Mouse (Mus musculus): ENCODE measurements at regions not wholly inside any gene's neighbourhood (a gene's known extent, or its start where the extent isn't known, plus 50 kb on each side); places are given as distances from the start of the nearest gene placed in this dataset.

DNA sequence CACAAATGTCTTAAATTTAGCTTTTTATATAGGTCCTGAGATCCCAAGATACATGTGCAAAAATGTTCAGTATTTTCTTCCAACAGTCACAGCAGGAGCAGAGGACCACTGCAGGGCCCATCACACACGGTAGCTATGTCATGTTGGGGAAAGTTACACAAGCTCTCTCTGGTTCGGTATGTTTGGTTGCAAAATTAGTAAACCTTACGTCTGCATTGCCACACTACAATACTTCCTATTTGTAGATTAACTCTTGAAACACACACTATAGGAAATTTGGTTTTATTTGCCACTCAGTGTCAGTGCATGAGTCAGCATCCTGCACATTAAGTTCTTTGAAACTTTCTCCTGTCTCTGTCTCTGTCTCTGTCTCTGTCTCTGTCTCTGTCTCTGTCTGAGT lies 82.0 kb downstream of the Cth start:
- ATAC-seq (ENCODE audit: insufficient read depth, low FRiP score): no peak
- 77% methylated on average over 3 of the region's 3 CpGs for WGBS
- no peak overlapping the region for H3K4me2 ChIP-seq (ENCODE audit: low read depth, low read length)
- no peak overlapping the region for H3K9ac ChIP-seq (ENCODE audit: low read length)
- no peaks in the 10 kb centered on the region for H3K36me3 ChIP-seq (ENCODE audit: control insufficient read depth, insufficient read depth, low read length)
- no peak overlapping the region for H3K4me3 ChIP-seq (replicated peaks; ENCODE audit: low read length)
- no peaks in the 10 kb centered on the region for H3K9me3 ChIP-seq (replicated peaks; ENCODE audit: control insufficient read depth, low read length)
- no peak overlapping the region for H3K27ac ChIP-seq (ENCODE audit: low read length)
- H3K4me1 ChIP-seq (ENCODE audit: control insufficient read depth, insufficient read depth, low read length): no peaks in the 10 kb centered on the region
- no peaks in the 10 kb centered on the region for H3K27me3 ChIP-seq (ENCODE audit: control insufficient read depth, insufficient read depth, low read length)

DNA sequence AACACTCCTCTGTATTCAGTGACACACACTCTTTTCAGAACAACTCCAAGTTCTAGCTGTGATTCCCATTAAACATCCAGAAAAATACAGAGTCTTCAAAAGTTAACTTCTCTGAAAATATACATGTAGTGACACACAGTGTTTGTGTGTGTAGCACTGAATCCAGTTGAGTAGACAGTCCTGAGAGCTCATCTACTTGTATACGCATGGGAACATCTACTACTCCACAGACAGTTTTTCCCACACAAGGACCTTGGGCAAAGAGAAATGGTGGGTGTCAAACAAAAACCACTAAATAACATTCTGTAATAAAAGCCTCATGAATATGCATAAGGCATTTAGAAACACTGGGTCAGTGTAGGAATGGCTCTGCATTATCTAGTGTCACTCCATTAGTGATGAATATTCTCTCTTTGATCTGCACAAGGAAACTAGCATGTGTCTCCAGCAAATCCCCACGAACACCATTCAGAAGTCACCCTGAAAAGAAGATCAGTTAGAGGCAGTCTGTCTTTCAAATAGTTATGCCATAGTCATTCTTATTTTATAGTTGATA lies 83.6 kb downstream of the Cth start:
- 73% methylated on average over 2 of the region's 2 CpGs for WGBS
- H3K4me3 ChIP-seq (replicated peaks; ENCODE audit: low read length): no peak overlapping the region
- no peak overlapping the region for H3K4me2 ChIP-seq (ENCODE audit: low read depth, low read length)
- no peak overlapping the region for H3K9ac ChIP-seq (ENCODE audit: low read length)
- no peaks in the 10 kb centered on the region for H3K4me1 ChIP-seq (ENCODE audit: control insufficient read depth, insufficient read depth, low read length)
- H3K9me3 ChIP-seq (replicated peaks; ENCODE audit: control insufficient read depth, low read length): no peaks in the 10 kb centered on the region
- H3K27ac ChIP-seq (ENCODE audit: low read length): no peak overlapping the region
- no peak for ATAC-seq (ENCODE audit: insufficient read depth, low FRiP score)
- H3K27me3 ChIP-seq (ENCODE audit: control insufficient read depth, insufficient read depth, low read length): no peaks in the 10 kb centered on the region
- no peaks in the 10 kb centered on the region for H3K36me3 ChIP-seq (ENCODE audit: control insufficient read depth, insufficient read depth, low read length)

DNA sequence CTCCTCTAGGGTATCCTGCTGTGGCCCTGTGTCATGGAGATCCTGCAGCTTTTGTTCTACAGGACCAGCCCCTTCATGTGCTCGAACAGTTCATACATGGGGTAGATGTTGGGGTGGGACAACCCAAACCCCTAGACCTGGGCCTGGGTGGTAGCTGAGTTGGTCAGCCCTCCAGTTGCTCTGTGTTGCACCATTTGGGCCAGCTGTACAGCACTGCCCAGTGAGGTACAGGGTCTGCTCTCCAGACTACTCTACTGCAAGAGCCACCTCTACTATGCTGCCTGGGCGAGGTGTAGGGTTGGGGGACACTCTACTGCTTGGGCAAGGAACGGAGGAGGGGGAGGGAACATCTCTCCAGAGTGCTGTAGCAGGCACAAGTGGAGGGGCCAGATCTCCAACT lies 120.6 kb downstream of the Cth start:
- no peak overlapping the region for H3K4me2 ChIP-seq (ENCODE audit: low read depth, low read length)
- ATAC-seq (ENCODE audit: insufficient read depth, low FRiP score): no peak; the same call in 1 of the 2 replicates
- no peaks in the 10 kb centered on the region for H3K9me3 ChIP-seq (replicated peaks; ENCODE audit: control insufficient read depth, low read length)
- H3K27ac ChIP-seq (ENCODE audit: low read length): no peak overlapping the region
- no peaks in the 10 kb centered on the region for H3K4me1 ChIP-seq (ENCODE audit: control insufficient read depth, insufficient read depth, low read length)
- H3K4me3 ChIP-seq (replicated peaks; ENCODE audit: low read length): no peak overlapping the region
- H3K36me3 ChIP-seq (ENCODE audit: control insufficient read depth, insufficient read depth, low read length): no peaks in the 10 kb centered on the region
- 71% methylated on average over 3 of the region's 3 CpGs for WGBS
- H3K27me3 ChIP-seq (ENCODE audit: control insufficient read depth, insufficient read depth, low read length): no peaks in the 10 kb centered on the region
- H3K9ac ChIP-seq (ENCODE audit: low read length): no peak overlapping the region

DNA sequence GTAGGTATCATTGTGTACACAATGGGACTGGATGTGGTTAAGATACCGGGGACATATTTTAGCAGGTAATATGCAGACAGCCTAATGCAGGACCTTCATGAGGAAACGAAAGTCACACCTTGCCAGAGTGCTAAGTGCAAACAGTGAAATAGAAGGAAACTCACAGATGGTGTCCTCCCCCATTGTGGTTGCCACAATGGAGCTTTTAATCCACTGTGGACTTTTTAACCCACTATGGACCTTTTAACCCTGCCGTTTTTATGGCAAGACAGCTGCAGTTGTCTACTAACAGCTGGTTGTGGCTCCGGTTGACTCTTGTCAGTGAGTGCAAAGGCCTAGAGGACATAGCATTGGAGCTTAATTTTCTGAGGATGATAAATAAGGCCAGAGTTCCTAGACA lies 121.5 kb downstream of the Cth start:
- H3K4me1 ChIP-seq (ENCODE audit: control insufficient read depth, insufficient read depth, low read length): no peaks in the 10 kb centered on the region
- H3K4me3 ChIP-seq (replicated peaks; ENCODE audit: low read length): no peak overlapping the region
- H3K4me2 ChIP-seq (ENCODE audit: low read depth, low read length): no peak overlapping the region
- no peaks in the 10 kb centered on the region for H3K36me3 ChIP-seq (ENCODE audit: control insufficient read depth, insufficient read depth, low read length)
- H3K9me3 ChIP-seq (replicated peaks; ENCODE audit: control insufficient read depth, low read length): no peaks in the 10 kb centered on the region
- no peak overlapping the region for H3K9ac ChIP-seq (ENCODE audit: low read length)
- H3K27ac ChIP-seq (ENCODE audit: low read length): no peak overlapping the region
- ATAC-seq (ENCODE audit: insufficient read depth, low FRiP score): no peak
- 51% methylated on average over 4 of the region's 4 CpGs for WGBS
- H3K27me3 ChIP-seq (ENCODE audit: control insufficient read depth, insufficient read depth, low read length): no peaks in the 10 kb centered on the region

DNA sequence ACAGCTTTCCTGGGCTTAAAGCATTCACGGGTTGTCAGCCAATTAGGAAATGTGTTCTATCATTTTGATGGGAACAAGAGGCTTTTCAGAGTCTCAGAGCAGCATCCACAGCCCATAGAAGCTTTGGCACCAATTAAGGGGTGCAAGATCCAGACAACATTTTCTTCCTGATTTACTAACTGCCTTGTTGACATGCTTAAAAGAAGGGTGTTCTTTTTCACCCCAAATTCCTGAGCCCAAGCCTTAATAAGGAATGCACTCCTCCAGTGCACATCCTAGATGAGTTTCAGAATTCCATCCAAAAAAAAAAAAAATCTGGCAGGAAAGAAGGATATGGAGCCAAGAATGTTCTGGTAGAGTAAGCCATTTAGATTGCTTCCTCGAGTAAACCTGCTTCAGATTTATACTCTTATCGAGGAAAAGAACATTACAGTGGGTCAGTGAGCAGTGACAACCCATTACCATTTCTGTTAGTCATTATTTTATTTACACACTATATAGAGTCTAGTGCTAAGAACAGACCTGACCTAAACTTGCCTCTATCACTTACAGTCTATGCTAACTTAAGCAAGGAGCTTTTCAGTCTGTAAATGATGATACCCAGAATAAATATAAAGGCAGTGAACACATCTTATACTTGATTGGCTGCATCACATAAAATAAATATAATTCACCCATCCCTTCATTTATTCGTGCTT lies 137.2 kb downstream of the Cth start:
- ATAC-seq (ENCODE audit: insufficient read depth, low FRiP score): peak; percentile 56; the same call in 1 of the 2 replicates
- H3K4me1 ChIP-seq (ENCODE audit: control insufficient read depth, insufficient read depth, low read length): no peaks in the 10 kb centered on the region
- no peaks in the 10 kb centered on the region for H3K36me3 ChIP-seq (ENCODE audit: control insufficient read depth, insufficient read depth, low read length)
- 49% methylated on average over 4 of the region's 4 CpGs for WGBS
- no peak overlapping the region for H3K4me3 ChIP-seq (replicated peaks; ENCODE audit: low read length)
- H3K4me2 ChIP-seq (ENCODE audit: low read depth, low read length): no peak overlapping the region
- no peak overlapping the region for H3K27ac ChIP-seq (ENCODE audit: low read length)
- H3K27me3 ChIP-seq (ENCODE audit: control insufficient read depth, insufficient read depth, low read length): no peaks in the 10 kb centered on the region
- H3K9ac ChIP-seq (ENCODE audit: low read length): no peak overlapping the region
- no peaks in the 10 kb centered on the region for H3K9me3 ChIP-seq (replicated peaks; ENCODE audit: control insufficient read depth, low read length)

DNA sequence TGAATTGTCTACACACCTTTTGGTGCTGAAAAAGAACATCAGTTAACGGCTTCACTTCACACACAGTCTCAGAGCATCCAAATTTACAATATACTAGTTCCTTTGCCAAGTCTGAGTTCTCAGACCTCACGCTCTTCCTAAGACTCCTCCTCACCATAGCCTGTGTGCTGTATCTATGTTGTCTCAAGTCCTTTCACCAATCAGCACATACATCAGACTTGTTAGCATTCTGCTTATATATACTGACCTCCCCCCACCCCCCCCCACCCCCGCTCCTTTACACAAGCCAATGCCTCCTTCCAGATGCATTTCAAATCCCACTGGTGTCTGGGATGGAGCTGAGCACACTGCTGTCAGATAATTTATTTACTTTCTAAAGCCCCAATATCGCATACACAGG lies 143.8 kb downstream of the Cth start:
- Histone ChIP-seq H3K27me3 (ENCODE audit: control insufficient read depth, insufficient read depth, low read length) (no peaks in the 10 kb centered on the region), H3K27ac (ENCODE audit: low read length) (no peak overlapping the region), H3K9ac (ENCODE audit: low read length) (no peak overlapping the region), H3K4me3 (replicated peaks; ENCODE audit: low read length) (no peak overlapping the region), H3K36me3 (ENCODE audit: control insufficient read depth, insufficient read depth, low read length) (no peaks in the 10 kb centered on the region), H3K4me2 (ENCODE audit: low read depth, low read length) (no peak overlapping the region), H3K9me3 (replicated peaks; ENCODE audit: control insufficient read depth, low read length) (no peaks in the 10 kb centered on the region), H3K4me1 (ENCODE audit: control insufficient read depth, insufficient read depth, low read length) (no peaks in the 10 kb centered on the region)
- ATAC-seq (ENCODE audit: insufficient read depth, low FRiP score): peak; percentile 17; the same call in 1 of the 2 replicates
- WGBS: 46% methylated on average over 4 of the region's 4 CpGs

DNA sequence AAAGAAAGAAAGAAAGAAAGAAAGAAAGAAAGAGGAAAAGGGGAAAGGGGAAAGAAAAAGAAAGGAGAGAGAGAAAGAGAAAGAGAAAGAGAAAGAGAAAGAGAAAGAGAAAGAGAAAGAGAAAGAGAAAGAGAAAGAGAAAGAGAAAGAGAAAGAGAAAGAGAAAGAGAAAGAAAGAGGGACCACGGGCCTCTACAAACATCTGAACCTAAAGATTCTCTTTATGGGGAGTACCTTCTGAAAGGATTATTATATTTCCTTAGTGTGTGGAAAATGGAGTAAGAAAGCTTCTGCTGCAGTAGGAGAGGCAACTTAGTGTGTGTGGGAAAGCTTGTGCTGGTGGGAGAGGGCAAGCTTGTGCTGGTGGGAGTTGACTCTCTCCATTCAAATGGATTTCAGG lies 147.1 kb downstream of the Cth start:
- Histone ChIP-seq H3K9me3 (replicated peaks; ENCODE audit: control insufficient read depth, low read length) (no peaks in the 10 kb centered on the region), H3K9ac (ENCODE audit: low read length) (no peak overlapping the region), H3K4me3 (replicated peaks; ENCODE audit: low read length) (no peak overlapping the region), H3K36me3 (ENCODE audit: control insufficient read depth, insufficient read depth, low read length) (no peaks in the 10 kb centered on the region), H3K4me1 (ENCODE audit: control insufficient read depth, insufficient read depth, low read length) (no peaks in the 10 kb centered on the region), H3K27ac (ENCODE audit: low read length) (no peak overlapping the region), H3K27me3 (ENCODE audit: control insufficient read depth, insufficient read depth, low read length) (no peaks in the 10 kb centered on the region), H3K4me2 (ENCODE audit: low read depth, low read length) (no peak overlapping the region)
- WGBS: 79% methylated on average over 1 of the region's 1 CpGs
- ATAC-seq (ENCODE audit: insufficient read depth, low FRiP score): no peak

DNA sequence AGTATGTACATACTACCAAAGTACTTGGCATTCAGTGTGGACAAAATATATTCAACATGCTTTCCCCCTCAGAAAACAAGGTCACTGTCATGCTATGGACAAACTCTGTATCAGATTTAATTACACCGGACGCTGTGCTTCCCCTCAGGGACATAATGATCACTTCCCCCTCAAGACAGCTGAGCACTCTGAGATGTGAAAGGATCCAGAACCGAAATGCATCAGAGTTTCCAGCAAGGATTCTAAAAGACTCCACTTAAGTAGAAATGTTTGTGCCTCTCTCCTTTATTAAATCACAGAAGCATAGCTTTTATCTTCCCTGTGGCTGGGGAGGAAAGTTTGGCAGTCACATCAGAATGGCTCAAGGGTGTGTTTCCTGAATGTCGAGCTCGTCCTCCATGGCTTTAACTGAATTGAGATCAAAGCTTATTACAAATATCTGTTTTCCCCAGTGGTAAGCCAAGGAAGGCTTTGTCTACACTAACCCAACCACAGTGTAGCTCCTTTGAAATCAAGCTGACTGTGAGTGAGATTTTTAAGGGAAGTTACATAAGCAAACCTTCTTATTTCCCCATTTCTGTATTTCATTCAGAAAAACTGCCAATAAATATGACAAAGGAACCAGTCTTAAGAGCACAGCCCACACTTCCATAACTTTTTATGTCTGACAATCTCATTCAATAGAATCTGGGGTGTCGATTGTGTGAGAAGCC lies 161.2 kb downstream of the Cth start:
- Histone ChIP-seq H3K4me2 (ENCODE audit: low read depth, low read length) (no peak overlapping the region), H3K9me3 (replicated peaks; ENCODE audit: control insufficient read depth, low read length) (no peaks in the 10 kb centered on the region), H3K27ac (ENCODE audit: low read length) (no peak overlapping the region; the same call in 1 of the 2 replicates), H3K36me3 (ENCODE audit: control insufficient read depth, insufficient read depth, low read length) (no peaks in the 10 kb centered on the region), H3K4me1 (ENCODE audit: control insufficient read depth, insufficient read depth, low read length) (no peaks in the 10 kb centered on the region), H3K4me3 (replicated peaks; ENCODE audit: low read length) (no peak overlapping the region), H3K9ac (ENCODE audit: low read length) (no peak overlapping the region), H3K27me3 (ENCODE audit: control insufficient read depth, insufficient read depth, low read length) (no peaks in the 10 kb centered on the region)
- WGBS: 22% methylated on average over 6 of the region's 6 CpGs
- ATAC-seq (ENCODE audit: insufficient read depth, low FRiP score): no peak

DNA sequence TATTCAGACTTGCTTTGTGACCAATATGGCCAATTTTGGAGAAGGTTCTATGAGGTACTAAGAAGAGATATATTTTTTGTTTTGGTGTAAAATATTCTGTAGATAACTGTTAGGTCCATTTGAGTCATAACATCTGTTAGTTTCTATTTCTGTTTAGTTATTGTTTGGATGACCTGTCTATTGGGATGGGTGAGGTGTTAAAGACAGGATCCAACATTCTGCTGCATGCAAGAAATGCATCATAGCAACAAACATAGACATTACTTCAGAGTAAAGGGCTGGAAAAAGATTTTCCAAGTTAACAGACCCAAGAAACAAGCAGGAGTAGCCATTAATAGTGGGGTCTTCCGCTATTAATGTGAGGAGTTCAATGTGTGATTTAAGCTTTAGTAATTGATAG lies 165.0 kb downstream of the Cth start:
- Histone ChIP-seq H3K4me2 (ENCODE audit: low read depth, low read length) (no peak overlapping the region), H3K4me1 (ENCODE audit: control insufficient read depth, insufficient read depth, low read length) (no peaks in the 10 kb centered on the region), H3K9ac (ENCODE audit: low read length) (no peak overlapping the region), H3K4me3 (replicated peaks; ENCODE audit: low read length) (no peak overlapping the region), H3K9me3 (replicated peaks; ENCODE audit: control insufficient read depth, low read length) (no peaks in the 10 kb centered on the region), H3K27me3 (ENCODE audit: control insufficient read depth, insufficient read depth, low read length) (no peaks in the 10 kb centered on the region), H3K36me3 (ENCODE audit: control insufficient read depth, insufficient read depth, low read length) (no peaks in the 10 kb centered on the region), H3K27ac (ENCODE audit: low read length) (no peak overlapping the region)
- ATAC-seq (ENCODE audit: insufficient read depth, low FRiP score): no peak
- 91% methylated on average over 1 of the region's 1 CpGs for WGBS

Measured in stomach, embryonic 16.5 days (tissue).